Mouse (Mus musculus): Measurements from ENCODE around the gene Pet2. TPM values are rescaled to one million over a fixed set of nuclear protein-coding genes. Genes with fewer than 3 reads are reported as not detected.

Gene Pet2
- total RNA-seq (2015) (not detected in 2 replicates), total RNA-seq (2017) (not detected in 2 replicates)

GRCm38 (mm10) chrX:89409589-89409988, at the start of gene Pet2:
Gene Pet2 (minus strand): TSS chrX:89409689.
- ATAC-seq (ENCODE audit: poor library complexity, severe bottlenecking), result no peak

Data from megakaryocyte, adult 5-6 weeks (primary cell).